12 mouse cellular contexts compared by ENCODE assay signal in the genomic region with DNA sequence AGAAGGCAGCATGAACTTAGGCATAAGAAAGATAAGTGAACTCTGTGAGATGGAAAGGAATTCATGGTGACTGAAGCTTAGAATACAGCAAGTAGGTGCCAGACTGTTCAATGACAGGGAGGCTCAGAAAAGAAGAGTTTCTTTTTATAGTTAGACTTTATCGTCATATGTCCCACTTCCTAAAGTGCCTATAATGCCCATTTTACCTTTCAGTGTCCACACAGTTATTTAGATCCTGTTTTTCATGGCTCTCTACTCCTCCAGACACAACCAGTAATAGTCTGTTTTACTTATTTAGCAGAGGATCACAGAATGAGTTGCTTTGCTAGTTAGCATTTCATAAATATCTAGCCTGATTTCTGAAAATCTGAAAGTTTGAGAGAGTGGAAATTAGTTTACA.
"Had no signal": no experiment of that assay in that cellular context is flagged by ENCODE, and none has a peak within 500 bp of the region (broad histone marks: within the 10 kb centered on the region; RNA-seq: fewer than 3 reads in every experiment).

No protein-coding gene starts in this region.

- DNase-seq: retina, postnatal 1 day; right cerebral cortex, adult 18-20 months; right cerebral cortex, postnatal 14 days; right cerebral cortex, postnatal 25 days; right cerebral cortex, postnatal 4 days; spleen, adult 18-20 months; thymus, adult 18-20 months; thymus, adult 2 months; thymus, postnatal 14 days; thymus, postnatal 25 days; thymus, postnatal 36 days; thymus, postnatal 4 days had no signal
